Mouse (Mus musculus) MEL (cell line): ENCODE results near the gene Ppfia2.

ENCODE experiments used
- EP300 ChIP-seq, 2 experiments: IDR thresholded peaks; 2 replicates each; pipeline ENCODE4 v1.6.1; 2011; ENCODE audit warnings: improper control_type of control experiment in 2 of 2, low read length in 2 of 2, low read depth in 1 of 2, mild to moderate bottlenecking in 1 of 2
- NRF1 ChIP-seq: IDR thresholded peaks from 2 replicates; pipeline ENCODE4 v1.6.1; 2014; ENCODE audit warnings: low read depth, mild to moderate bottlenecking, inconsistent platforms, low read length, improper control_type of control experiment, moderate library complexity; ENCODE audit not compliant: poor library complexity, insufficient read depth, severe bottlenecking
- SMC3 ChIP-seq: IDR thresholded peaks from 2 replicates; pipeline ENCODE4 v1.6.1; 2011; ENCODE audit warnings: low read depth, low read length, improper control_type of control experiment

DNA sequence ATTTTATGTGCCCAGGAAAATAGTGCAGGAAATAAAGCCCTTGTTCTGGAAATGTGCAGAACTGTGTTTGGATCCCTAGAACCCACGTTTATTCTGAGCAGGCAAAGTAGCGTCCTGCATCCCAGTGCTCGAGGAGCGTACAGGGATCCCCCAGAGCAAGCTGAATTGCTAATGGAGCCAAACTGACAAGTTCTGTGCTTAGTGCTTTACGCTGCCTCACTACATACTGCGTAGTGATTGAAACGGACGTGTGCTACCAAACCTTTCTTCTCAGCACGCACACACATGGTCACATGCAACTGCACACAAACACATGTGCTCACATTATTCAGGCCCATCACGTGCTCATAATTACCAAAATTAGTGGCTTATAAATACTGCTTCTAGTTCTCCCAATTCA is 153.2 kb downstream of the Ppfia2 start:
- TF ChIP-seq NRF1 (no peak), EP300 (IDR thresholded peaks at IDR 0.05; ENCODE audit: low read depth in 1 of 2, low read length in 2 of 2) (no peak), SMC3 (no peak)
